Mouse (Mus musculus): ENCODE measurements around the gene Prss54.

Gene Prss54

GRCm38 (mm10) chr8:95566217-95566616 is 9.9 kb downstream of the Prss54 start:
- in situ Hi-C loops (cut with MboI; ENCODE audit: low sequenced_read_pairs), result no loop called here

- in situ Hi-C loops (cut with MboI; ENCODE audit: low sequenced_read_pairs), result no loop called here
Observed at GRCm38 (mm10) chr8:95555963-95556362, 20.2 kb downstream of the Prss54 start.

GRCm38 (mm10) chr8:95551577-95551976 is 24.6 kb downstream of the Prss54 start:
- in situ Hi-C loops (cut with MboI; ENCODE audit: low sequenced_read_pairs), result no loop called here

- in situ Hi-C loops (cut with MboI; ENCODE audit: low sequenced_read_pairs), result no loop called here
Observed at GRCm38 (mm10) chr8:95549871-95550829, 26.0 kb downstream of the Prss54 start.

- in situ Hi-C loops (cut with MboI; ENCODE audit: low sequenced_read_pairs), result no loop called here
Observed at GRCm38 (mm10) chr8:95547931-95548330, 28.2 kb downstream of the Prss54 start.

- in situ Hi-C loops (cut with MboI; ENCODE audit: low sequenced_read_pairs), result no loop called here
Observed at GRCm38 (mm10) chr8:95546986-95547385, 29.2 kb downstream of the Prss54 start.

- in situ Hi-C loops (cut with MboI; ENCODE audit: low sequenced_read_pairs), result no loop called here
Observed at GRCm38 (mm10) chr8:95545815-95546214, 30.3 kb downstream of the Prss54 start.

- in situ Hi-C loops (cut with MboI; ENCODE audit: low sequenced_read_pairs), result no loop called here
Observed at GRCm38 (mm10) chr8:95543065-95543464, 33.1 kb downstream of the Prss54 start.

- in situ Hi-C loops (cut with MboI; ENCODE audit: low sequenced_read_pairs), result no loop called here
Observed at GRCm38 (mm10) chr8:95542191-95542590, 33.9 kb downstream of the Prss54 start.

GRCm38 (mm10) chr8:95539487-95539886 is 36.7 kb downstream of the Prss54 start:
- in situ Hi-C loops (cut with MboI; ENCODE audit: low sequenced_read_pairs), result no loop called here

GRCm38 (mm10) chr8:95533584-95534387 is 42.4 kb downstream of the Prss54 start, which contains the start of gene Ccdc113:
Gene Ccdc113, plus strand, starts transcription at chr8:95534085.
- in situ Hi-C loops (cut with MboI; ENCODE audit: low sequenced_read_pairs), result no loop called here

GRCm38 (mm10) chr8:95532206-95532605 is 43.9 kb downstream of the Prss54 start:
- in situ Hi-C loops (cut with MboI; ENCODE audit: low sequenced_read_pairs), result no loop called here

- in situ Hi-C loops (cut with MboI; ENCODE audit: low sequenced_read_pairs), result no loop called here
Observed at GRCm38 (mm10) chr8:95528750-95529310, 47.3 kb downstream of the Prss54 start.

GRCm38 (mm10) chr8:95528194-95528593 is 47.9 kb downstream of the Prss54 start:
- in situ Hi-C loops (cut with MboI; ENCODE audit: low sequenced_read_pairs), result no loop called here

GRCm38 (mm10) chr8:95523991-95524390 is 52.1 kb downstream of the Prss54 start:
- in situ Hi-C loops (cut with MboI; ENCODE audit: low sequenced_read_pairs), result no loop called here

GRCm38 (mm10) chr8:95516928-95517327 is 59.2 kb downstream of the Prss54 start:
- in situ Hi-C loops (cut with MboI; ENCODE audit: low sequenced_read_pairs), result no loop called here

GRCm38 (mm10) chr8:95513219-95513618 is 62.9 kb downstream of the Prss54 start:
- in situ Hi-C loops (cut with MboI; ENCODE audit: low sequenced_read_pairs), result no loop called here

- in situ Hi-C loops (cut with MboI; ENCODE audit: low sequenced_read_pairs), result no loop called here
Observed at GRCm38 (mm10) chr8:95512257-95512656, 63.9 kb downstream of the Prss54 start.

Data from CH12F3 (cell line).